Mouse (Mus musculus): ENCODE measurements around the gene Slc7a14. TPM values are rescaled to one million over a fixed set of nuclear protein-coding genes. Genes with fewer than 3 reads are reported as not detected.

The Slc7a14 gene
- total RNA-seq, 2 experiments from 2014 or later = 0.07 to 0.14 TPM

- no peak for DNase-seq
Measured at GRCm38 (mm10) chr3:31260964-31261346, 49.2 kb downstream of the Slc7a14 start.

GRCm38 (mm10) chr3:31260329-31260963, 49.7 kb downstream of the Slc7a14 start:
- DNase-seq = no peak

DNA sequence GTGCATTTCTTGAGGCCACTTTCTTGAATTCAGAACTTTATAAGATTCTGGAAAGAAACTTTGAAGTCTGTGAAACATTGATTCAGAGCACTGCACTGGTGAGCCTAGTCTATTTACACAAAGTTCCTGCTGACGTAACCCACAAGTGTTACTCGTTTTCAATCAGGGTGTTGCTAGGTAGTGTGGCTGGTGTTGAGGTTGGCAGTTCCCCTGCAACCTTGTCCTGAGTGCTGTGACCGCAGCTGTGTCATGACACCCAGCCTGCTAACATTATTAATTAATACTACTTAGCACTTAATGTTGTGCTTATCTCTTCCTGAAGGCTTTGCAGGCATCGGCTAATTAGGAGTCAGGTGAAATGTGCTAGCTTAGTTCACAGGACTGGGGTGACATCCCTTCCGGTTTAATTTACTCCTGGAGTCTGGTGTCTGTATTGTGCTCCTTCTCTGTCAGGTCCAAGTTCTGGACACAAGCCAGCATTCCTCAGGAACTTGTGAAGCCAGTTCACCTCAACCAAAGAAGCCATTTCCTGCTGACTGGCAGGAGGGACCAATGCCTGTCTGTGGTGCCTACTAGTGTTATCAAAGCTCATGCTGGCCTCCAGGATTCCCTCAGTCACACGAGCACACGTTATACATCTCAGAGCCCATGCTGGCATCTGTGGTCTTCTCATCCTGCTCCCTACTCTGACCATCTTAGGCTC, 50.5 kb downstream of the Slc7a14 start:
- no peak for DNase-seq

DNA sequence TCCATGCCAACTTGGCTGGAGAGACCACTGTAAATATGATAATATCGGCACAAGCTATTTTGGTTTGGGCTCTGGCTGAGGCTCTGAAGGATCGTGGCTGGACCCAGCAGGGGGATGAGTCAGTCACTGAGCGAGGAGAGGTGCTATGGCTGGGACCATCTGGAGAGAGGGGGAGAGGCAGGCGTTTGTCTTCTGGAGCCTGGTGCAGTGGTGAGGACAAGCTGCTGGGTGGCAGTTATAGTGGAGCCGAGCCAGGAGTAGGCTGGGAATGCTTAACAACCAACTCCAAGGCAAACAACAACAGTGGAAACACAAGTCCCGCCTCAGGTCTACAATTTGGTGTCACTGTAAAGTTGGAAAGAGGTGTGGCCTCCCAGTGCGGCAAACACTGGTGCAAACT, 55.8 kb downstream of the Slc7a14 start:
- DNase-seq = no peak

- no peak for DNase-seq
Measured at GRCm38 (mm10) chr3:31253862-31254261, 56.3 kb downstream of the Slc7a14 start.

GRCm38 (mm10) chr3:31252566-31252965, 57.6 kb downstream of the Slc7a14 start:
- no peak for DNase-seq

GRCm38 (mm10) chr3:31243478-31243877, 66.7 kb downstream of the Slc7a14 start:
- no peak for DNase-seq

GRCm38 (mm10) chr3:31240840-31241239, 69.3 kb downstream of the Slc7a14 start:
- DNase-seq = no peak

GRCm38 (mm10) chr3:31239645-31240044, 70.5 kb downstream of the Slc7a14 start:
- no peak for DNase-seq

- DNase-seq = peak; percentile 18
Measured at GRCm38 (mm10) chr3:31237936-31238335, 72.2 kb downstream of the Slc7a14 start.

- DNase-seq = no peak
Measured at GRCm38 (mm10) chr3:31236146-31236545, 74.0 kb downstream of the Slc7a14 start.

- no peak for DNase-seq
Measured at GRCm38 (mm10) chr3:31234356-31234755, 75.8 kb downstream of the Slc7a14 start.

GRCm38 (mm10) chr3:31233746-31234312, 76.3 kb downstream of the Slc7a14 start:
- DNase-seq = no peak

- DNase-seq = no peak
Measured at GRCm38 (mm10) chr3:31229281-31229680, 80.9 kb downstream of the Slc7a14 start.

DNA sequence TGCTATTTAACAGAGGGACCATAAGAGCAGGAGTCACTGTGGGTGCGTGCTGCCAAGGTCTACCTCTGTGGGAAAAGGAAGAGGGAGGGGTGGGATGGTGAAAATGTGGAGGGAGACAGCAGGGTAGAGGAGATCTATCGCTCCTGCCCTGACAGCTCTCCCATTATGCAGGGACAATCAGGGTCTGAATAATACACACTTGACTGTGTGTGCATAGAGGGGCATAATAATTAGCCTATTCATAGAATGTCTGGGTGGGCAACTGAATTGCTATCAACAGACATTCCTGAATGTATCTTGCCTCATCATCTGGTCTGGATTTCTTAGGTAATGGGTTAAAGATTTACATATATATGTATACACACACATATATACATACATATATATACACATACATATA, 81.7 kb downstream of the Slc7a14 start:
- DNase-seq = no peak

- DNase-seq = no peak
Measured at GRCm38 (mm10) chr3:31223551-31223950, 86.6 kb downstream of the Slc7a14 start.

DNA sequence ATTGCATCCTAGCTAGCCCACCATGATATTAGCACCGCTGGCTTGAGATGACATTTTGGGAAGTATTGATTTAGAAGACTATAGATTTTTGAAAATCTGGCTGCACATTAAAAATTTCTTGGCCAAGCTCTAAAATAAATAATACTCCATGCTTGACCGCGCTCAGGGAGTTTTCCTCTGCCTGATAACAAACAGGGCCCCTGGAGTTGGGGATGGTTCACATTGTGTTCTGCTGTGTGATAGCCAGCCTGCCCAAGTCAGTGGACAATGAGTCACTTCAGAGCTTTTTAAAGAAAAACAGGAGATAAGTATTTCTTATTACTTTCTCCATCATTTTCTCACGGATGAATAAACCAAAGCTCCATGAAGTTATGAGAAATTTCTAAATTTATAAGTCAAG, 90.1 kb downstream of the Slc7a14 start:
- DNase-seq = no peak

DNA sequence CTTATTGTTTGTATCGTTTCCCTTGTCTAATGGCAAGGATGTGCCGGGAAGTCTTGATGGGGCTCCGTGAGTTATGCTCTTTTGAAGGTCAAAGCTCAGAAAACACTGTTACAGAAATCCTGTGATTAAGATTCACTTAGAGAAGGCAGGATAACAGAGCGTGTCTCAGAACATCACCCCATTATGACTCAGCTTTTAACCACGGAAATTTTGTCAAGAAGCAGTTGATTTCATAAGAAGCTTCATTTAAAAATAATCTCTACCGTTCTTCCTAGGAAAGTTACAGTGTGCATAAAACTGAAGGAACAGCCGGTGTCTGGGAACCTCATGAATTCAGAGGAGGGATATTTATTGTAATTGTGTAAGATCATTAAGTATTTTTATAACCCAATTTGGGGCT, 90.7 kb downstream of the Slc7a14 start:
- no peak for DNase-seq

DNA sequence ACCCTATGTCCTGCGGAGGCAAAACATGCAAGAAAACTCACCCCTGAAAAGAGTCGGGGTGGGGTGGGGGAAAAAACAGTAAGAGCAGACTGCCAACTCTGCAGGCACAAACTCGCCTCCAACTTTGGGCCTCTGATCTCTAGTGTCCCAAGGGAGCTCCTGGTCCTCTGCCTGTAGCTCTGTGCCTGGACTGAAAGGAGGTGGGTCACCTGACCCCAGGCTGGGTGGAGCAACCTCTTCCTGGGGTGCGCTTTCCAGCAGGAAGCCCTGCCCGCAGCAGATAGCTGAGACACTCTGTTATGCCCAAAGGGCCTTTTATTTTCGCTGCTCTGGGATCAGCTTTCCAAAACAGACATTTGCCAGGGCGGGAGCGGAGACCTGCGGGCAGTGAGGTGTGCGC, 92.7 kb downstream of the Slc7a14 start:
- no peak for DNase-seq

DNA sequence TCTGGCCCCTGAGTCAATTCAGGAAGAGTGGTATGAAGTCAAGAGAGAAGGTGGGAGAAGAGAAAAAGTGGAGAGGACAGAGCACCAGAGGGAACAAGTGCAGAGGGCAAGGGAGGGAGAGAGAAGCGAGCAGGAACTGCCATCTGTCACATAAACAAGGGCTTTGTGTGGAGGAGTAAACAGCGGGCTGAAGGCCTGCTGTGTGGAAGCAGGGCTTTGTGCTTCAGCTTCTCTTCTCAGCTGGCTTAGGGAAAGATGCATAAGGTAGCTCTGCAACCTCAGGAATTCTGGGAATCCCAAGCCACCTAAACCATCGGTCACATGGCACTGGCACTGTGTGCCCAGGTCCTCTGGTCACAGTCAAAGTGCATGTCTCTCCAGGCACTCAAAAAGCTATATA, 96.4 kb downstream of the Slc7a14 start:
- no peak for DNase-seq

GRCm38 (mm10) chr3:31212205-31213038, 97.8 kb downstream of the Slc7a14 start:
- DNase-seq = no peak

GRCm38 (mm10) chr3:31209001-31209400, 101.2 kb downstream of the Slc7a14 start:
- peak; percentile 29 for DNase-seq

- no peak for DNase-seq
Measured at GRCm38 (mm10) chr3:31208458-31208994, 101.7 kb downstream of the Slc7a14 start.

All from gastrocnemius, postnatal 10 days (tissue).